Comparison of ENCODE assay signal across 23 mouse cellular contexts in the genomic region with DNA sequence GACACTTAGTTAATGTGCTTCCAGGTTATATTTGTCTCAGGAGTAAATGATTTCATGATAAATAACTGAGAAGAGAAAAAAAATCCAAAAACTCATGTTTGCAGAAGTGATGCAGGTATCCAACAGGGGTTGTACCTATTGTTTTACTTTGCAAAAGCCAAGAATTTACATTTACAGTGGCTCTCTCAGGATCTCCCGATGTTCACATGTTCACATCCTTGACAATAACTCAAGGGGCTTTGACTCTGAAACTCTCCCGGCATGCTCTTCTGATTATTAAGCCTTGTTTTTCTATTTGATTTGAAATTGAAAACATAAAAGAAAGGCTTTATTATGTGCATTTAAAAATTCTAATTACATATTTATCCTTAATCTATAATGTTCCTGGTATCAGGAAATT.
DNase-seq lines count a peak whose midpoint lies in the region; ATAC-seq and TF ChIP-seq lines count a peak whose summit lies in the region.
"Had no signal": no experiment of that assay in that cellular context is flagged by ENCODE, and none has a peak within 500 bp of the region (broad histone marks: within the 10 kb centered on the region; RNA-seq: fewer than 3 reads in every experiment).

No protein-coding gene starts in this region.

- H3K27me3 ChIP-seq in hindbrain, embryonic 10.5 days (ENCODE audit: insufficient read depth, poor library complexity, severe bottlenecking): no peaks in the 10 kb centered on the region
- H3K27me3 ChIP-seq in hindbrain, embryonic 11.5 days (ENCODE audit: control insufficient read depth, insufficient read depth, low read length): no peaks in the 10 kb centered on the region
- H3K27me3 ChIP-seq in hindbrain, embryonic 13.5 days: no peaks in the 10 kb centered on the region
- H3K27me3 ChIP-seq in midbrain, embryonic 12.5 days: no peaks in the 10 kb centered on the region; the same call in 1 of the 2 replicates
- H3K27me3 ChIP-seq: CH12.LX; embryonic facial prominence, embryonic 13.5 days; limb, embryonic 12.5 days had no signal

- WGBS in hindbrain, embryonic 10.5 days: 69% methylated on average over 2 of the region's 2 CpGs
- WGBS in hindbrain, embryonic 11.5 days: 67% methylated on average over 2 of the region's 2 CpGs
- WGBS in hindbrain, embryonic 13.5 days: 29% methylated on average over 2 of the region's 2 CpGs
- 38% methylated on average over 2 of the region's 2 CpGs for WGBS in midbrain, embryonic 12.5 days

- no peak for DNase-seq in hindbrain, embryonic 10.5 days (ENCODE audit: low spot score)
- no peak for DNase-seq in hindbrain, embryonic 11.5 days (ENCODE audit: low spot score)
- peak; percentile 51 for DNase-seq in brain, embryonic 14.5 days (ENCODE audit: low read depth)
- DNase-seq in frontal cortex, postnatal 10 days (ENCODE audit: low spot score in 2 of 2): no peak
- no peak for DNase-seq in B cell, adult 2 months
- DNase-seq in adrenal gland, postnatal 10 days: no peak
- DNase-seq: adrenal gland, adult 2 months; gastrocnemius, postnatal 10 days; kidney, adult 11 months; liver, postnatal 0 days; spleen, adult 18-20 months had no signal

- H3K4me1 ChIP-seq in hindbrain, embryonic 10.5 days (replicated peaks): peaks cover 28% of the 10 kb centered on the region
- no peaks in the 10 kb centered on the region for H3K4me1 ChIP-seq in hindbrain, embryonic 11.5 days (replicated peaks; ENCODE audit: control insufficient read depth, insufficient read depth, low read length)
- H3K4me1 ChIP-seq in hindbrain, embryonic 13.5 days (replicated peaks): peaks cover 30% of the 10 kb centered on the region
- H3K4me1 ChIP-seq in midbrain, embryonic 12.5 days: peaks cover 19% of the 10 kb centered on the region

- no peak overlapping the region for H3K4me3 ChIP-seq in hindbrain, embryonic 10.5 days
- H3K4me3 ChIP-seq in hindbrain, embryonic 11.5 days (ENCODE audit: low read depth, low read length): no peak overlapping the region
- no peak overlapping the region for H3K4me3 ChIP-seq in hindbrain, embryonic 13.5 days
- H3K4me3 ChIP-seq in midbrain, embryonic 12.5 days: no peak overlapping the region
- H3K4me3 ChIP-seq: embryonic facial prominence, embryonic 13.5 days; erythroblast, embryonic 14.5 days; limb, embryonic 12.5 days had no signal

- H3K27ac ChIP-seq in hindbrain, embryonic 10.5 days: peak overlapping the region; percentile 62
- no peak overlapping the region for H3K27ac ChIP-seq in hindbrain, embryonic 11.5 days (ENCODE audit: low read depth, low read length)
- H3K27ac ChIP-seq in hindbrain, embryonic 13.5 days: peak overlapping the region; percentile 66; the same call in 1 of the 2 replicates
- H3K27ac ChIP-seq in midbrain, embryonic 12.5 days (replicated peaks): peak overlapping the region; percentile 69; the same call in 1 of the 2 replicates
- H3K27ac ChIP-seq: embryonic facial prominence, embryonic 13.5 days; limb, embryonic 12.5 days; macrophage had no signal

- no peaks in the 10 kb centered on the region for H3K36me3 ChIP-seq in hindbrain, embryonic 10.5 days
- H3K36me3 ChIP-seq in hindbrain, embryonic 11.5 days (ENCODE audit: control insufficient read depth, insufficient read depth, low read length): no peaks in the 10 kb centered on the region
- no peaks in the 10 kb centered on the region for H3K36me3 ChIP-seq in hindbrain, embryonic 13.5 days
- H3K36me3 ChIP-seq in midbrain, embryonic 12.5 days: no peaks in the 10 kb centered on the region
- H3K36me3 ChIP-seq: embryonic facial prominence, embryonic 13.5 days; G1E; limb, embryonic 12.5 days had no signal

- no peak for ATAC-seq in hindbrain, embryonic 11.5 days (ENCODE audit: low FRiP score)
- peak; percentile 28; the same call in 1 of the 2 replicates for ATAC-seq in hindbrain, embryonic 13.5 days (ENCODE audit: low FRiP score)
- no peak; the same call in 1 of the 2 replicates for ATAC-seq in midbrain, embryonic 12.5 days (ENCODE audit: low FRiP score, low read depth)
- ATAC-seq: liver, postnatal 0 days; lung, postnatal 0 days; Patski had no signal

- no peak overlapping the region for H3K4me2 ChIP-seq in hindbrain, embryonic 11.5 days (replicated peaks; ENCODE audit: low read depth, low read length)
- H3K4me2 ChIP-seq in hindbrain, embryonic 13.5 days: no peak overlapping the region
- H3K4me2 ChIP-seq in midbrain, embryonic 12.5 days (replicated peaks): no peak overlapping the region
- H3K4me2 ChIP-seq: embryonic facial prominence, embryonic 13.5 days; heart, embryonic 11.5 days; limb, embryonic 12.5 days; liver, embryonic 11.5 days had no signal

- H3K9ac ChIP-seq in hindbrain, embryonic 11.5 days (ENCODE audit: low read depth, low read length): no peak overlapping the region
- no peak overlapping the region for H3K9ac ChIP-seq in hindbrain, embryonic 13.5 days
- H3K9ac ChIP-seq in midbrain, embryonic 12.5 days (replicated peaks): no peak overlapping the region
- H3K9ac ChIP-seq: embryonic facial prominence, embryonic 13.5 days; limb, embryonic 12.5 days; liver, postnatal 0 days had no signal

- no peak for TF ChIP-seq POLR2A in brain, embryonic 14.5 days (IDR thresholded peaks at IDR 0.05; ENCODE audit: borderline replicate concordance, extremely low read depth, insufficient read depth, insufficient read length, poor library complexity, severe bottlenecking)

- no peaks in the 10 kb centered on the region for H3K9me3 ChIP-seq in hindbrain, embryonic 10.5 days
- no peaks in the 10 kb centered on the region for H3K9me3 ChIP-seq in hindbrain, embryonic 11.5 days (ENCODE audit: control insufficient read depth, low read length)
- H3K9me3 ChIP-seq in hindbrain, embryonic 13.5 days: no peaks in the 10 kb centered on the region
- no peaks in the 10 kb centered on the region for H3K9me3 ChIP-seq in midbrain, embryonic 12.5 days
- H3K9me3 ChIP-seq: embryonic facial prominence, embryonic 13.5 days; G1E; limb, embryonic 12.5 days had no signal

- TF ChIP-seq CTCF in brain, embryonic 14.5 days (IDR thresholded peaks at IDR 0.05; ENCODE audit: borderline replicate concordance, extremely low read depth, insufficient read depth, insufficient read length): no peak
